Mouse (Mus musculus) heart, embryonic 11.5 days (tissue): ENCODE results near the gene Pax5. TPM values are rescaled to one million over a fixed set of nuclear protein-coding genes. Genes with fewer than 3 reads are reported as not detected.

Experiments used
- ATAC-seq: fragments of 200-750 bp; cut with Nextera tagmentation; replicated peaks from 2 replicates; pipeline ENCODE4 v1.8.0; 2017; ENCODE audit warnings: moderate library complexity; ENCODE audit not compliant: insufficient number of reproducible peaks, low FRiP score, low TSS enrichment
- H3K27ac ChIP-seq: fragments of 300-500 bp; sonication (generic); 2 replicates; pipeline ENCODE4 v1.5.1; 2014; ENCODE audit warnings: mild to moderate bottlenecking, low read depth, low read length
- H3K27me3 ChIP-seq: fragments of 300-500 bp; sonication (generic); 2 replicates; pipeline ENCODE4 v1.6.1; 2014; ENCODE audit warnings: mild to moderate bottlenecking, low read length, mixed read lengths; ENCODE audit not compliant: control insufficient read depth, insufficient read depth
- H3K36me3 ChIP-seq: fragments of 300-500 bp; sonication (generic); 2 replicates; pipeline ENCODE4 v1.6.1; 2014; ENCODE audit warnings: mild to moderate bottlenecking, low read length, moderate library complexity, mixed read lengths; ENCODE audit not compliant: control insufficient read depth, insufficient read depth
- H3K4me1 ChIP-seq: fragments of 300-500 bp; sonication (generic); 2 replicates; pipeline ENCODE4 v1.6.1; 2014; ENCODE audit warnings: low read length; ENCODE audit not compliant: control insufficient read depth, insufficient read depth
- H3K4me2 ChIP-seq: fragments of 300-500 bp; sonication (generic); 2 replicates; pipeline ENCODE4 v1.6.1; 2014; ENCODE audit warnings: mild to moderate bottlenecking, moderate library complexity
- H3K4me3 ChIP-seq: fragments of 300-500 bp; sonication (generic); 2 replicates; pipeline ENCODE4 v1.5.1; 2014; ENCODE audit warnings: low read depth, low read length
- H3K9ac ChIP-seq: fragments of 300-500 bp; sonication (generic); 2 replicates; pipeline ENCODE4 v1.6.1; 2014; ENCODE audit warnings: mild to moderate bottlenecking, low read depth, low read length, moderate library complexity
- H3K9me3 ChIP-seq: fragments of 300-500 bp; sonication (generic); replicated peaks from 2 replicates; pipeline ENCODE4 v1.6.1; 2016; ENCODE audit warnings: low read length; ENCODE audit not compliant: control insufficient read depth
- whole genome bisulfite sequencing: fragments of 180-500 bp; shearing (Covaris S2); extraction: QIAGEN DNeasy Blood & Tissue Kit; methylation state at CpG from one replicate; pipeline ENCODE4 v1.1.7; 2014; ENCODE audit not compliant: insufficient replicate concordance; 5-methylcytosine and 5-hydroxymethylcytosine counted together
- polyA plus RNA-seq: library from polyadenylated mRNA; unstranded; fragments of >200 nt; fragmentation: Nextera tagmentation; extraction: Ambion mirVana; gene quantifications from 2 replicates; pipeline ENCODE4 v1.2.1, GENCODE M21; 2014

Gene Pax5
- polyA plus RNA-seq, 1 experiment from 2014 or later = not detected

- 19% methylated on average over 8 of the region's 8 CpGs for WGBS
- H3K36me3 ChIP-seq = no peaks in the 10 kb centered on the region
Observed at GRCm38 (mm10) chr4:44545669-44546068, 164.6 kb downstream of the Pax5 start.

GRCm38 (mm10) chr4:44544495-44544894 lies 165.8 kb downstream of the Pax5 start:
- Histone ChIP-seq H3K4me2 (no peak overlapping the region), H3K27ac (peak overlapping the region; percentile 62; the same call in 1 of the 2 replicates), H3K4me3 (no peak overlapping the region), H3K4me1 (no peaks in the 10 kb centered on the region), H3K9me3 (no peaks in the 10 kb centered on the region), H3K27me3 (peaks cover 3% of the 10 kb centered on the region), H3K9ac (no peak overlapping the region), H3K36me3 (no peaks in the 10 kb centered on the region)
- ATAC-seq = peak; percentile 81
- WGBS = 22% methylated on average over 1 of the region's 1 CpGs

More at GRCm38 (mm10) chr4:44545669-44546068, 164.6 kb downstream of the Pax5 start:
- H3K4me3 ChIP-seq = no peak overlapping the region
- no peaks in the 10 kb centered on the region for H3K4me1 ChIP-seq
- no peaks in the 10 kb centered on the region for H3K9me3 ChIP-seq
- no peak for ATAC-seq
- no peak overlapping the region for H3K27ac ChIP-seq
- no peak overlapping the region for H3K4me2 ChIP-seq
- H3K27me3 ChIP-seq = peaks cover 3% of the 10 kb centered on the region
- no peak overlapping the region for H3K9ac ChIP-seq

DNA sequence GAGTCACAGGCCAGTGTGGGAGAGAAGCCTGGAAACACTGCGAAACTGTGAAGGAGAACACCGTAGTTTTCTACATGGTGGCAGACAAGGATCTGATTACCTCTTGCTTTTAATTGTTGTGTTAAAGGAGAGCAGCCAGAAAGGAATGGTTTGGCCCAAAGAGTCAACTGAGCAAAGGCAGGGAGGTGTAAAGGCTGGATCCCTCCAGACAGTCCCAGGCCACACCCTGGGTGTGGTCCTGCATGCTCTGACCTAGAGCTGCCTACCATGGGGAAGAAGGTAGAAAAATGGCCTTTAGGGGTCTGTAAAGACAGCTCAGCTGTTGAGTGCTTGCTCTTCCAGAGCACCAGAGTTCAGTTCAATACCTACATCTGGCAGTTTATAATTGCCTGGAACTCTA lies 166.4 kb downstream of the Pax5 start:
- no peaks in the 10 kb centered on the region for H3K4me1 ChIP-seq
- no peaks in the 10 kb centered on the region for H3K9me3 ChIP-seq
- no peak overlapping the region for H3K4me3 ChIP-seq
- ATAC-seq = peak; percentile 77; the same call in 1 of the 2 replicates
- 84% methylated on average over 2 of the region's 2 CpGs for WGBS
- peak overlapping the region; percentile 62 for H3K27ac ChIP-seq
- no peaks in the 10 kb centered on the region for H3K36me3 ChIP-seq
- no peak overlapping the region for H3K9ac ChIP-seq
- H3K27me3 ChIP-seq = peaks cover 3% of the 10 kb centered on the region
- H3K4me2 ChIP-seq = peak overlapping the region; percentile 27; the same call in 1 of the 2 replicates

GRCm38 (mm10) chr4:44542101-44542500 lies 168.2 kb downstream of the Pax5 start:
- Histone ChIP-seq H3K27ac (no peak overlapping the region), H3K9ac (no peak overlapping the region), H3K4me1 (no peaks in the 10 kb centered on the region), H3K4me2 (no peak overlapping the region), H3K4me3 (no peak overlapping the region), H3K36me3 (no peaks in the 10 kb centered on the region), H3K9me3 (no peaks in the 10 kb centered on the region), H3K27me3 (peaks cover 3% of the 10 kb centered on the region)
- 66% methylated on average over 3 of the region's 3 CpGs for WGBS
- no peak for ATAC-seq

- no peaks in the 10 kb centered on the region for H3K9me3 ChIP-seq
- H3K9ac ChIP-seq = no peak overlapping the region
- H3K27me3 ChIP-seq = no peaks in the 10 kb centered on the region
- no peak overlapping the region for H3K27ac ChIP-seq
- no peak overlapping the region for H3K4me2 ChIP-seq
- no peaks in the 10 kb centered on the region for H3K4me1 ChIP-seq
- no peaks in the 10 kb centered on the region for H3K36me3 ChIP-seq
- no peak overlapping the region for H3K4me3 ChIP-seq
- no peak for ATAC-seq
- 53% methylated on average over 5 of the region's 5 CpGs for WGBS
Observed at GRCm38 (mm10) chr4:44538488-44538887, 171.8 kb downstream of the Pax5 start.

DNA sequence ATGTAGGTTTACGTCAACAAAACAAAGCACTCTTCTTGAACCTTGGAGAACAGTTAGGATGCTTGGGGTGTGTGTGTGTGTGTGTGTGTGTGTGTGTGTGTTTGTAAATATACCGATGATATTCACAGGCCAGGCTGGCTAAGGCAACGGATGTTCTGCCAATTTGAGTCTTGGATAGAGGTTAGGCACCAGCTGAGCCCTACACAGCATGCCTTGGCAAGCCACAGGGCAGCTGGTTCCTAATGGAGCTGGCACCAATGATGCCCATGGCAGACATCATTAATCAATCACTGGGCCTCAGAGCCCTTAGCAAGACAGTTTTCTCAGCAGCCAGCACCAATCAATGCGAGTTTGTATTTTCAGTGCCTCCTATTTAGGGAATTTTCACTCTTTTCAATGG lies 173.5 kb downstream of the Pax5 start:
- no peak overlapping the region for H3K27ac ChIP-seq
- no peaks in the 10 kb centered on the region for H3K9me3 ChIP-seq
- no peaks in the 10 kb centered on the region for H3K36me3 ChIP-seq
- H3K27me3 ChIP-seq = no peaks in the 10 kb centered on the region
- no peak overlapping the region for H3K4me2 ChIP-seq
- ATAC-seq = no peak
- H3K4me3 ChIP-seq = no peak overlapping the region
- H3K9ac ChIP-seq = no peak overlapping the region
- H3K4me1 ChIP-seq = no peaks in the 10 kb centered on the region
- 74% methylated on average over 4 of the region's 4 CpGs for WGBS

- no peak overlapping the region for H3K4me2 ChIP-seq
- H3K4me1 ChIP-seq = no peaks in the 10 kb centered on the region
- no peak for ATAC-seq
- H3K27me3 ChIP-seq = no peaks in the 10 kb centered on the region
- H3K27ac ChIP-seq = no peak overlapping the region
- no peak overlapping the region for H3K4me3 ChIP-seq
- no peak overlapping the region for H3K9ac ChIP-seq
- no peaks in the 10 kb centered on the region for H3K9me3 ChIP-seq
- 87% methylated on average over 4 of the region's 4 CpGs for WGBS
- H3K36me3 ChIP-seq = no peaks in the 10 kb centered on the region
Observed at GRCm38 (mm10) chr4:44535646-44536045, 174.6 kb downstream of the Pax5 start.

DNA sequence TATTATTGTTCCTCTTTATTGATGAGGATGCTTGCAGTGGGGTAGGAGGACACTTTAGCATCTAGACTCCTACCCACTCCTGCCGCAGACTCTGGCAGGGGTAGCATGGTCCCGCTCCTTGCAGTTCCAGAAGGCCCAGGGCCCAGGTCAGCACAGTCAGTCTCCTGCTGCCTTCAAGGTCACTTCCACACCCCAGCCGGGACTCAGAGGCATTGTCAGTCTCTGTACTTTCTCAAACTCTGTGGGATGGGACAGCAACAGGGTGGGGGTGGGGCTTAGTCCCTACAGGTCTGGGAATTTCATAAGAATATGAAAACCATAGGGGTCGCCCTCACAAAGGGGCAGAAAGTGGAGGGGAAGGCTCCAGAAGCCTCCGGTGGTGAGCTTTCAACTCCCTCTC lies 177.0 kb downstream of the Pax5 start:
- WGBS = 60% methylated on average over 5 of the region's 5 CpGs
- no peaks in the 10 kb centered on the region for H3K27me3 ChIP-seq
- H3K9me3 ChIP-seq = no peaks in the 10 kb centered on the region
- no peak for ATAC-seq
- H3K9ac ChIP-seq = no peak overlapping the region
- no peaks in the 10 kb centered on the region for H3K4me1 ChIP-seq
- no peaks in the 10 kb centered on the region for H3K36me3 ChIP-seq
- H3K4me2 ChIP-seq = no peak overlapping the region
- no peak overlapping the region for H3K27ac ChIP-seq
- no peak overlapping the region for H3K4me3 ChIP-seq

DNA sequence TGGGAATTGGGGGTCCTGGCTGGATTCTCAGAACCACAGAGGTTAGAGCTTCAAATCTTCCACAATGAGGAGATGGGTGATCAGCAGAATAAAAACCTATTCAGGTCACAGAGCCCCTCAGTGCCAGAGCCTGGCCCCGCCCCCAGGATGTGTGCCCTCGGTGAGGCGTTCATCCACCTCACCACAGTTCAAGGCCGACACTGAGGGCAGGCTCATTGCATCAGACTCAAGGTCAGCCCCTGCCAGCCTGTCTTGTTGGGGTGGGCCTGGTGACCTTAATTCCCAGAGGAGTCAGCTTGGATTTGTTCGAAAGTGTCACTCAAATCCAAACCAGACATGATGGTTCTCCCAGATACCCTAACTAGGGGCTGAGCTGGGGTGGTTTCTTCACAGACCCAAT lies 177.6 kb downstream of the Pax5 start:
- 69% methylated on average over 5 of the region's 5 CpGs for WGBS
- no peaks in the 10 kb centered on the region for H3K36me3 ChIP-seq
- no peak overlapping the region for H3K27ac ChIP-seq
- no peaks in the 10 kb centered on the region for H3K4me1 ChIP-seq
- H3K9me3 ChIP-seq = no peaks in the 10 kb centered on the region
- no peak overlapping the region for H3K4me3 ChIP-seq
- no peak overlapping the region for H3K9ac ChIP-seq
- no peak for ATAC-seq
- no peaks in the 10 kb centered on the region for H3K27me3 ChIP-seq
- H3K4me2 ChIP-seq = no peak overlapping the region
